Mouse (Mus musculus): ENCODE results near the gene Cpz. TPM values are rescaled to one million over a fixed set of nuclear protein-coding genes. Genes with fewer than 3 reads are reported as not detected.

Gene Cpz
- 4.1 TPM in 2 replicates for polyA plus RNA-seq (2015; fragmentation: Nextera tagmentation; extraction: Ambion mirVana)

DNA sequence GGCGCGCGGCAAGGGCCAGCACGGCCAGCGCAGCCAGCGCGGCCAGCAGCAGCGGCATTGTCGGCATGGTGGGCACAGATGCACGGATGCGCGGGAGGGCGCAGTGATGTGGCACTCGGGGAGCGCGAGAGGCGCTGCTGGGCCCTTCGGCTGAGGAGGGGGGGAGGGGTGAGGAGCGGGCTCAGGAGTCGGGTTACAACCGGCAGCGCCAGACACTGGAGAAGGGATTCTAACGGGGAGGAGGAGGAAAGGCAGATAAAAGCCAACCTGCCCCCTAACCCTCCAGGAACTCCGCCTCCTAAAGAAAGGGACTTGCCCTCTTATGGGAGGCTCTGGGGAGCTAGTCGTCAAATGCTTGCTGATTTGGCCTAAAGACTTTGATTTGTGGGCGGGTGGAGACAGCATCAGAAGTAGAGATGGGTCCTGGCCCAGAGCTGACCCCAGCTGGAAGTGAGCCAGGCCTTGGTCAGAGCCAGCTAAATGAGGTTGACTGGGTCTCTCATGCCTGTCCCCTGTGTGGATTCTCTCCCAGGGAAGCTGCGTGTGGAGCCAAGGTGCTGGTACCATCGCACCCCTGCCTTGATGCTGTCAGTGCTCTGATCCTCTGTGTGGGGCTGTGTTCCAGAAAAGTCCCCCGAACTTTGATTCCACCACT lies at the start of gene Cpz:
Gene Cpz, minus strand, starts transcription at position 230 of the 655 bp plus-strand sequence.
- Histone ChIP-seq H3K27ac (peak within 1 kb of the TSS; percentile 16; the same call in 1 of the 2 replicates), H3K9me3 (no peaks in the 10 kb centered on the region), H3K4me3 (peak within 1 kb of the TSS; percentile 41), H3K36me3 (no peaks in the 10 kb centered on the region), H3K27me3 (peaks cover 13% of the 10 kb centered on the region), H3K9ac (peak within 1 kb of the TSS; percentile 71), H3K4me1 (peaks cover 28% of the 10 kb centered on the region), H3K4me2 (peak within 1 kb of the TSS; percentile 79)
- ATAC-seq (ENCODE audit: insufficient number of reproducible peaks, insufficient read depth, low FRiP score, low TSS enrichment, low read depth): peak; percentile 62
- WGBS: 3% methylated on average over 29 of the region's 29 CpGs

DNA sequence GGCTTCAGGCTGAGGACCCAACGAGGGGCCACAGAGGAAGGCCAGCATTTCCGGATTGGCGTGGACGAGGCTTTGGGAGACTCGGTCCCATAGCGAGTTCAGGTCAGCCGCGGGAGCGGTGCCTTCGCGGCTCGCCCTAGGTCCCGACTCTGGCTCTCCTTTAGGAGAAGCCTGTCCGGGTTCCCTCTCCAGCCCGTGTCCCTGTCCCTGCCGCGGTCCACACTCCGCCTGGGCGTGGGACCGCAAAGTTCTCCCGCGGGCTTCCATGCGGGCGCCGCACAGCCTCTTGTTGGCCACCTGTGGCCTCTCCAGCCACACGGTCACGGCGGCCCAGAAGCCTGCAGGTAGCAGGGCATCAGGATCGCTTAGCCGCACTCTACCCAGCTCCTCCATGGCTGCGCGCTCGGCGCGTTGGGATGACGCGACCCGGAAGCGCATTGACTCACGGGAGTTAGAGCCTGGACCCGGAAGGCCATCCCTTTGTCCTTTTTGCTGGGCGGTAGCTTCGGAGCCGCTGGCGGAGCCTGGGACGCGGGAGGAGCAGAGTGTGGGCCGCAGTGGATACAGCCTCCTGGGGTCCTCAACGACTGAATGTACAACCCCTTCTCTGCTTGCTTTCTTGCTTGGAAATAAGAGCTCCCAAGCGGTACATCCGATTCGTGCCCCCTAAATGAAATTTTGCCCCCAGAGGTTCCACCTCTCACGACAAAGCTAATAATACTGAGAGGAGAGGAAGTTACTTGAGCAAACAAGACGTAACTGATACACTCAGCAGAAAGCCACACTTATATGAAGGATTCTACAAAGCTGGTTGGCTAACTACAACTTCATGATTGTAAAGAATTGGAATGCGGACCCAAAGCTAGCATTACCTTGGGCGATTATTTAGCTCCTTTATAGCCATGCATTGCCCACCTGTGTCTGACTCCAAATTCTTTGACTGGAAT lies 49.4 kb upstream of the Cpz start, which contains the start of gene Trmt44:
Gene Trmt44, minus strand, starts transcription at position 418 of the 947 bp plus-strand sequence.
- Histone ChIP-seq H3K27me3 (no peaks in the 10 kb centered on the region; the same call in 1 of the 2 replicates), H3K9ac (peak within 1 kb of the TSS; percentile 91), H3K4me1 (peaks cover 12% of the 10 kb centered on the region), H3K4me2 (peak within 1 kb of the TSS; percentile 97), H3K36me3 (peaks cover 36% of the 10 kb centered on the region), H3K27ac (peak within 1 kb of the TSS; percentile 80), H3K9me3 (no peaks in the 10 kb centered on the region), H3K4me3 (peak within 1 kb of the TSS; percentile 99)
- 3% methylated on average over 56 of the region's 56 CpGs for WGBS
- peak; percentile 84 for ATAC-seq (ENCODE audit: insufficient number of reproducible peaks, insufficient read depth, low FRiP score, low TSS enrichment, low read depth)

DNA sequence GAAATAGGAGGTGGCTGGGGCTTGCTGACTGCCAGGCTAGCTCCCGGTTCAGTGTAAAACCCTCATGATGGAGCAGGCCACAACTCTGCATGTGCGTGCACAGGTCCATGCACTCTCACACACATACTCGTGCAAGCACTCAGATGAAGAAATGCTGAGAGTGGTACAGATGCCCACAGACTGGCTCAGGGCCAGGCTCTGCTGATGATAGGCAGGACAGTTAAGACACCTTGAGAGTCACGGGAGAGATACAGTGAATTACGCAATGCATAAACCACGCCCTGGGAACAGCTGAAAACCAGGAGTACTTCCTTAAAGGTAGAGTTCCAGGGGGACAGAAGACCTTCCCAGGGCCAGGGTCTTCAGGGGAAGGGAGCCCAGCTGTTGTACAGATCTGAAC lies 46.0 kb upstream of the Cpz start:
- no peaks in the 10 kb centered on the region for H3K9me3 ChIP-seq
- peaks cover 68% of the 10 kb centered on the region for H3K36me3 ChIP-seq
- H3K27ac ChIP-seq: no peak overlapping the region
- no peak for ATAC-seq (ENCODE audit: insufficient number of reproducible peaks, insufficient read depth, low FRiP score, low TSS enrichment, low read depth)
- no peak overlapping the region for H3K4me2 ChIP-seq
- H3K9ac ChIP-seq: no peak overlapping the region
- no peak overlapping the region for H3K4me3 ChIP-seq
- 90% methylated on average over 6 of the region's 6 CpGs for WGBS
- H3K27me3 ChIP-seq: no peaks in the 10 kb centered on the region
- H3K4me1 ChIP-seq: peaks cover 12% of the 10 kb centered on the region

DNA sequence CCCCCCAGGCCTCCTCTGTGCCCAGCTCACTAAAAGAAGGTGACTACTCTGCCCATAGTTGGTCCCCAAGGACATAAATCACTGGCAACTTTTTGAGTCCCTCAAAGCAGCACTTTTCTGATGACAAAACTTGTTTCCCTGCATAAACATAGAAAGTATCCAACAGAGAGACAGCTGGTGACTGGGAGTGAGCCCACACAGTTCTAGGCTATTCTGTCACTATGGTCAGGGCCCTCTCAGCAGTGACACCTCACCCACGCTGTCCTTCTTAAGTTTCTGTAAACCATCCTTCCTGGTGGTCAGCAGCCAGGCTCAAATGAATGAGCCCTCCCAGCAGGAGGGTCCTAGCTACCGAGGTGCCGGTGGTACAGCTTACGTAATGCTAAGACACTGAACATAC lies 41.1 kb upstream of the Cpz start:
- H3K27ac ChIP-seq: no peak overlapping the region
- no peaks in the 10 kb centered on the region for H3K4me1 ChIP-seq
- no peak overlapping the region for H3K9ac ChIP-seq
- peaks cover 96% of the 10 kb centered on the region for H3K36me3 ChIP-seq
- no peak overlapping the region for H3K4me2 ChIP-seq
- no peak overlapping the region for H3K4me3 ChIP-seq
- H3K27me3 ChIP-seq: no peaks in the 10 kb centered on the region
- 93% methylated on average over 4 of the region's 4 CpGs for WGBS
- no peak for ATAC-seq (ENCODE audit: insufficient number of reproducible peaks, insufficient read depth, low FRiP score, low TSS enrichment, low read depth)
- H3K9me3 ChIP-seq: no peaks in the 10 kb centered on the region

DNA sequence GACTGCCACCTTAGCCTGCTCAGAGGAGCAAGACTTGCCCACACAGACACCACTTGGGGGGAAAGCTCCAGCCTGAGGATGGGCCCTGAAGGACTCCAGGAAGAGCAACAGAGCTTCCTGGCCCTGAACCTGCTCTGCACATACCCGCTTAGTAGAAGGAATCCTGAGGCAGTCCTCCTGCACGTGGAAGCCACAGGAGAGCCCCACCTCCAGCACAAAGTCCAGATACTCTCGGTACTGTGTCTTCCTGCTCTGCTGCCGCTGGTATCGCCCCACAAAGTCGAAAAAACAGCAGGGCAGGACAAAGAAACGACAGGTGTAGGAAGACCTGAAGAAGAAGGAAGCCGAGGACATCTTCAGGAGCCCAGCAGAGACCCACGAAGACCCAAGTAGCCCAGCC lies 39.7 kb upstream of the Cpz start:
- H3K27me3 ChIP-seq: no peaks in the 10 kb centered on the region
- no peak overlapping the region for H3K9ac ChIP-seq
- H3K9me3 ChIP-seq: no peaks in the 10 kb centered on the region
- WGBS: 88% methylated on average over 9 of the region's 9 CpGs
- H3K4me1 ChIP-seq: no peaks in the 10 kb centered on the region
- no peak overlapping the region for H3K27ac ChIP-seq
- ATAC-seq (ENCODE audit: insufficient number of reproducible peaks, insufficient read depth, low FRiP score, low TSS enrichment, low read depth): no peak
- no peak overlapping the region for H3K4me2 ChIP-seq
- no peak overlapping the region for H3K4me3 ChIP-seq
- H3K36me3 ChIP-seq: peaks cover 95% of the 10 kb centered on the region

DNA sequence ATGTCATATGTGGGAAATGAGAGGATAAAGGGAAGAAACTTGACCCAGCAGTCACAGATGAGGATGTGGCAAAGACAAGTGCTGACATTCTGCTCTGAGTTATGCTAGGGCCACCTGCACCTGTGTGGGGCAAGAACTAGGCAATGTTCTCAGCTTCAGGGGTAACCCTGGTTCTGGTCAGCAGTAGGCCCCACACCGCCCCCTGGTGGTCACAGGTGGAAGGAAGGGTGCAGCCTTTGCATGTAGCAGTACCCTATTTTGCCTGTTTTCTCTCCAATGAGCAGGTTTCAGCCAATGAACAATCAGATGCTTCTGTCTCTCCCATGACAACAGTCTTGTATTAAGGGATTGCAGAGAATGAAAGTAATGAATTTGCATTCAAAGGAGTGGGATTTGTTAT lies 38.0 kb upstream of the Cpz start:
- Histone ChIP-seq H3K27ac (no peak overlapping the region), H3K9me3 (no peaks in the 10 kb centered on the region)
- 9% methylated on average over 1 of the region's 1 CpGs for WGBS

DNA sequence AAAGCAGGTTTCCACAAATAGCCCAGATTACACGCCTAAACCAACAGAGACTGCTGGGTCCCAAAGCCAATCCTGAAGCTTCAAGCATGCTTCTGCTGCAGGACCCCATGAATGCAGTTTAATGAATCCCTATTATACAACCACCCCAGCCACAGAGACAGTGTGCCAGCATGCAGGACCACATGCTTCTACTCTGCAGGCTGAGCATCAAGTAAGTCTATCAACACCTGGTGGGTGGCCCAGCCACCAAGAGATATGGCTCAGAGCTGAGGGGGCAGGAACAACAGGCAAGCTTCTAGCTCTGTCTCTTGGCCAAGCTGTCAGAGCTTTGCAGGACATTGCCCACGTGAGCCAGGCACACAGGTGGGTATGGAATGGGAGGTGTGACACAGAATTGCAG lies 37.1 kb upstream of the Cpz start:
- no peak for ATAC-seq (ENCODE audit: insufficient number of reproducible peaks, insufficient read depth, low FRiP score, low TSS enrichment, low read depth)
- no peak overlapping the region for H3K9ac ChIP-seq
- H3K4me2 ChIP-seq: no peak overlapping the region
- H3K27ac ChIP-seq: no peak overlapping the region
- no peaks in the 10 kb centered on the region for H3K27me3 ChIP-seq
- no peak overlapping the region for H3K4me3 ChIP-seq
- H3K36me3 ChIP-seq: peaks cover 87% of the 10 kb centered on the region
- peaks cover 15% of the 10 kb centered on the region; the same call in 1 of the 2 replicates for H3K4me1 ChIP-seq
- no peaks in the 10 kb centered on the region for H3K9me3 ChIP-seq
- WGBS: 84% methylated on average over 2 of the region's 2 CpGs

More for the DNA sequence above, 38.0 kb upstream of the Cpz start:
- Histone ChIP-seq H3K4me3 (no peak overlapping the region), H3K4me1 (peaks cover 15% of the 10 kb centered on the region; the same call in 1 of the 2 replicates), H3K36me3 (peaks cover 87% of the 10 kb centered on the region), H3K4me2 (no peak overlapping the region), H3K27me3 (no peaks in the 10 kb centered on the region), H3K9ac (no peak overlapping the region)
- no peak for ATAC-seq (ENCODE audit: insufficient number of reproducible peaks, insufficient read depth, low FRiP score, low TSS enrichment, low read depth)

DNA sequence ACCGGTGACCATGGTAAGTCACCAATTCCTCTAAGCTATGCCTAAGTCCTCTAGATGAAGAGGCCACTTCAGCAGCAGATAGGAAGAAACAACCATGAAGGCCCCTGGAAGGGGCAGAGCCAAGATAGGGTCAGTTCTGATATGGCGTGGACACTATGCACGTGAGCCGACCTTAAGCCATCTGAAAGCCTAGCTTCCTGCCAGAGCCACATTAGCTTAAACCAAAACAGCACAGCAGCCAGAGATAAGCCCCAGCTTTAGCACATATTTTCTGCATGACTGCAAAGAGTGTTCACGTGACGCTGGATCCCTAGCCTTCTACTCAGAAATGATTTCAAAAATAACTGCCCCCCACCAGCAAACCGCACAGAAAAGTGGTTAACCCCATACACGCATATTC lies 33.9 kb upstream of the Cpz start:
- H3K36me3 ChIP-seq: peaks cover 84% of the 10 kb centered on the region
- H3K4me3 ChIP-seq: no peak overlapping the region
- H3K9me3 ChIP-seq: no peaks in the 10 kb centered on the region
- no peak for ATAC-seq (ENCODE audit: insufficient number of reproducible peaks, insufficient read depth, low FRiP score, low TSS enrichment, low read depth)
- no peak overlapping the region for H3K9ac ChIP-seq
- 73% methylated on average over 8 of the region's 8 CpGs for WGBS
- H3K4me2 ChIP-seq: no peak overlapping the region
- peaks cover 15% of the 10 kb centered on the region; the same call in 1 of the 2 replicates for H3K4me1 ChIP-seq
- no peaks in the 10 kb centered on the region for H3K27me3 ChIP-seq
- no peak overlapping the region for H3K27ac ChIP-seq

DNA sequence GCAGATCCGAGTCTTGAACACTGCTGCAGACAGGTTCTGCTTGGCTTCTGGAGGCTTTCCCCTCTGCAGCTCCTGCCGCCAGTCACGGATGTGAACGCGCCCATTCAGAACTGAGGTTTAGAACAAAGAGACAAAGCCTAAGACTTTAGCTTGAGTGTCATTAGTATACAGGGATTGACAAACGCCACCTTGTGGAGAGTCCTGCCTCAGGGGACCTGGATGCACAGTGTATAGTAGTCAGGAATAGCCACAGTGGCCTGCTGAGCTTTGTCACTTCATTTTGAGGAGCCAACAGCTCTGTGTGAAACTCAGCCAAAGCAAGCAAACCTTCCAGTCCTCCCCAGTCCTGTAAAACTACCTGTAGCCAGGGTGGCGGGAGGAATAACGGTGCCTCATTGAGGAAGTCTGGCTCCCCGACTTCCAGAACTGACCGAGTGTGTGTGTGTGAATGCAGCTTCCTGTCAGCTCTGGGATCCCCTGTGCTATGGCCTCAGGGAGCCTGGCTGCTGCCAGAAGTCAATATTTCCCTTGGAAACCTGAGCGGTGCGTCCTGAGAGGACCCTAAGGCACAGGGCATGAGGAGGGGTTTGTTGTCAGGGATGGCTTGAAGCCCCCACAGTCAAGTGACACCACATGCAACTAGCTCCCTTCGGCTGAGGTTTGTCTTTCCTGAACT lies 32.6 kb upstream of the Cpz start:
- no peak for ATAC-seq (ENCODE audit: insufficient number of reproducible peaks, insufficient read depth, low FRiP score, low TSS enrichment, low read depth)
- no peak overlapping the region for H3K4me2 ChIP-seq
- H3K27ac ChIP-seq: no peak overlapping the region
- 61% methylated on average over 13 of the region's 13 CpGs for WGBS
- no peaks in the 10 kb centered on the region for H3K9me3 ChIP-seq
- no peak overlapping the region for H3K4me3 ChIP-seq
- no peaks in the 10 kb centered on the region for H3K27me3 ChIP-seq
- H3K4me1 ChIP-seq: peaks cover 15% of the 10 kb centered on the region; the same call in 1 of the 2 replicates
- peaks cover 78% of the 10 kb centered on the region for H3K36me3 ChIP-seq
- H3K9ac ChIP-seq: no peak overlapping the region

DNA sequence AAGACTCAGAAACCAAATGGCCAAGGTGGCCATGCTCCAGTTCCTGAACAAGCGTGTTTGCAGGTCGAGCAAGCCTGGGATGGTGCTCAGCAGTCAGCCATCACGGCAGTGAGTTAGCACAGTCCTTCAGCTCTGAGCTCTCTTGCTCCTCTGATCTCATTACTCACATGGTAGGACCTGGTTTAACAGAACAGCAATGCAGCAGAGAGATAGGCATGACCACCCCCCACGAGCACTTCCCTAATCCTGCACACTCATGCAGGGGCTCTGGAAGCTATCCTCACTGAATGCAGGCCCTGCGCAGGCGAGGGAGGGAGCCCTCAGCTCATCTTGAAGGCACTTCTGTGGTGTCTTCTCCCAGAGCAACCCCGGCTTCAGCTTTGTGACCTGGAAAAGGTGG lies 30.9 kb upstream of the Cpz start:
- no peak overlapping the region for H3K27ac ChIP-seq
- no peak overlapping the region for H3K4me2 ChIP-seq
- peaks cover 61% of the 10 kb centered on the region for H3K36me3 ChIP-seq
- WGBS: 90% methylated on average over 7 of the region's 7 CpGs
- H3K9me3 ChIP-seq: no peaks in the 10 kb centered on the region
- H3K4me3 ChIP-seq: no peak overlapping the region
- peaks cover 30% of the 10 kb centered on the region for H3K4me1 ChIP-seq
- ATAC-seq (ENCODE audit: insufficient number of reproducible peaks, insufficient read depth, low FRiP score, low TSS enrichment, low read depth): no peak
- H3K27me3 ChIP-seq: no peaks in the 10 kb centered on the region
- H3K9ac ChIP-seq: no peak overlapping the region

DNA sequence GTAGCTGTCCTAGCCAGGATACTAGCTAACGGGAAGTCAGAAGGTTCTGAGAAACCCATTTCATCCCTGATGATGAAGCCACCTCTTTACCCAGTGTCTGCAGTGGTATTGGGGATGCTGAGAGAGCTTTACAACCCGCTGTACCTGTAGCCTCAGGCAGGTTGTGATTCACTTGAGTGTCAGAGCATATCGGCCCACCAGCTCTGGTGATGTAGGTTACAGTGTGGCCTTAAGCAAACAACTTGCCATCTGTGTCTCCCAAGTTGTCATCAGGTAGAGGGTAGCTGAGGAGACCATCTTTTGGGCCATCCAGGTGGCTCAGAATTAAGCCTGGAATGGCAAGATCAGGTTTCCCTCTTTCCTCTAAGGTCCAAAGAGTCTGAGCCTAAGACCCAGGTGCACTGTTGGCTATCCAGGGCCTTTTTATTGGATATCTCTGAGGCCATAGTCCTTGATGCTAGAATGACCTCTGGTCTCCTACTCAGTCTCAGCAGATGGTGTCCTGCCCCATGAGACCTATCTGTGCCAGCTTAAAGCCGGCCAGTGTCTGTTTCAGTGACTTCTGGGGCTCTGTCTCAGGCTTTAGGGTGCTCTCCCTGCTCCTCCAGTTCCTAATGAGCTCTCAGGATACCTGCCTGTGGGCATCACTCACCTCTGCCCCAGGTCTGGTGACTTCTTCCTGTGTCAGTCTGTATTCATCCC lies 27.5 kb upstream of the Cpz start:
- H3K27ac ChIP-seq: peak overlapping the region; percentile 57; the same call in 1 of the 2 replicates

More for the DNA sequence above, 27.5 kb upstream of the Cpz start:
- peaks cover 40% of the 10 kb centered on the region for H3K36me3 ChIP-seq
- H3K27me3 ChIP-seq: no peaks in the 10 kb centered on the region
- no peaks in the 10 kb centered on the region for H3K9me3 ChIP-seq
- WGBS: 81% methylated on average over 4 of the region's 4 CpGs
- ATAC-seq (ENCODE audit: insufficient number of reproducible peaks, insufficient read depth, low FRiP score, low TSS enrichment, low read depth): no peak; the same call in 1 of the 2 replicates
- H3K4me1 ChIP-seq: peaks cover 18% of the 10 kb centered on the region
- H3K4me2 ChIP-seq: no peak overlapping the region
- H3K9ac ChIP-seq: no peak overlapping the region
- H3K4me3 ChIP-seq: no peak overlapping the region
